ENCODE assay signal across 8 mouse cellular contexts in the genomic region with DNA sequence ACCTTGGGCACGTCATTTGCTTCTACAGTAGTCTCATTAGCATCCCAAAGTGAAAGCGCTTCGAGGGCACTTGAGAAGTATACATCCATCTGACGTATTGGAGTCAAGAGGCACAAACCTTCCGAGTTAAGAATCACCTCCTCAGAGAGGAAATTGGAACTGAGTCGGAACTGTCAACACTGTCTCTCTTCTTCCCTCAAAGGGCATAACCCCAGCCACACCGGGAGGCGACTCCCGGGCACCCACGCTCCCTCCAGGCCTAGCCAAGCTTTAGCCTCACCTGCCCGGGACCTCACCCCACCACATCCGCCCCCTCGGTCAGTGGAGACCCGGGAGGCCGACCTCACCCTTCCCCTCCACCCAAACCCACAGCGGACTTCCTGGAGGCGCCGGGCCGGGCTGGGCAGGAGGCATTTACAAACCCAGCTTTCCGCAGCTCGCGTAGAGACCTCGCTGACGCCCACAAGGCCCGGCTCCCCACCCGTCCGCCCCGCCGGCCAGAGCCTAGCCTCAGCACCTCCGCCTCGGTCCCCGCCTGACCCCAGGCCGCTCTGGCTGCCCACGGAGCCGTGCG. TPM values are rescaled to one million over a fixed set of nuclear protein-coding genes. Genes with fewer than 3 reads are reported as not detected.
A peak's percentile ranks its signal among the peaks of the same experiment; 100 is the strongest.
DNase-seq lines count a peak whose midpoint lies in the region; ATAC-seq and TF ChIP-seq lines count a peak whose summit lies in the region.

No protein-coding gene starts in this region.

- no peak for DNase-seq in layer of hippocampus, adult 2 months (ENCODE audit: low spot score in 2 of 2)
- DNase-seq in layer of hippocampus, postnatal 36 days: no peak
- DNase-seq in MEL-GATA-1-ER (ENCODE audit: extremely low read depth, low read depth): peak; percentile 66
- no peak for DNase-seq in right cerebral cortex, postnatal 25 days
- no peak for DNase-seq in ovary, postnatal 14 days (ENCODE audit: low spot score)

- WGBS in intestine, embryonic 16.5 days: under 1% methylated on average over 36 of the region's 36 CpGs
- WGBS in midbrain, embryonic 15.5 days: under 1% methylated on average over 36 of the region's 36 CpGs

- peak overlapping the region; percentile 95 for H3K27ac ChIP-seq in layer of hippocampus, adult 2 months
- peak overlapping the region; percentile 84 for H3K27ac ChIP-seq in intestine, embryonic 16.5 days (ENCODE audit: low read length)
- H3K27ac ChIP-seq in midbrain, embryonic 15.5 days: peak overlapping the region; percentile 79

- TF ChIP-seq CTCF in layer of hippocampus, adult 2 months (conservative IDR thresholded peaks at IDR 0.05): no peak

- peak overlapping the region; percentile 75 for H3K4me3 ChIP-seq in layer of hippocampus, adult 2 months
- H3K4me3 ChIP-seq in intestine, embryonic 16.5 days (ENCODE audit: low read length): peak overlapping the region; percentile 98
- peak overlapping the region; percentile 90 for H3K4me3 ChIP-seq in midbrain, embryonic 15.5 days

- H3K4me2 ChIP-seq in intestine, embryonic 16.5 days (ENCODE audit: low read depth, low read length): peak overlapping the region; percentile 61
- H3K4me2 ChIP-seq in midbrain, embryonic 15.5 days: peak overlapping the region; percentile 66

- no peaks in the 10 kb centered on the region for H3K9me3 ChIP-seq in intestine, embryonic 16.5 days (ENCODE audit: control insufficient read depth, low read length)
- no peaks in the 10 kb centered on the region for H3K9me3 ChIP-seq in midbrain, embryonic 15.5 days

- H3K27me3 ChIP-seq in intestine, embryonic 16.5 days (replicated peaks; ENCODE audit: control insufficient read depth, insufficient read depth, low read length): no peaks in the 10 kb centered on the region
- H3K27me3 ChIP-seq in midbrain, embryonic 15.5 days (replicated peaks): no peaks in the 10 kb centered on the region

- peak; percentile 52 for ATAC-seq in erythroblast, adult 5-6 weeks (replicated peaks; ENCODE audit: low FRiP score, poor library complexity, severe bottlenecking)
- peak; percentile 63 for ATAC-seq in intestine, embryonic 16.5 days
- ATAC-seq in midbrain, embryonic 15.5 days (replicated peaks): no peak; the same call in 1 of the 2 replicates

- H3K4me1 ChIP-seq in intestine, embryonic 16.5 days (ENCODE audit: control insufficient read depth, insufficient read depth, low read length): peaks cover 3% of the 10 kb centered on the region
- H3K4me1 ChIP-seq in midbrain, embryonic 15.5 days: peaks cover 17% of the 10 kb centered on the region

- H3K9ac ChIP-seq in intestine, embryonic 16.5 days (ENCODE audit: low read depth, low read length): peak overlapping the region; percentile 92
- H3K9ac ChIP-seq in midbrain, embryonic 15.5 days: peak overlapping the region; percentile 97

- no peaks in the 10 kb centered on the region for H3K36me3 ChIP-seq in intestine, embryonic 16.5 days (ENCODE audit: control insufficient read depth, insufficient read depth, low read length)
- H3K36me3 ChIP-seq in midbrain, embryonic 15.5 days (replicated peaks): no peaks in the 10 kb centered on the region

RNA-seq across cellular contexts. Expression of a gene that starts 0.4 kb away (rescaled TPM):
- 10 to 100 TPM; 58.3 to 62.9 TPM for total RNA-seq in layer of hippocampus, adult 2 months (2021)
- 10 to 100 TPM; 56.0 to 69.8 TPM for total RNA-seq in layer of hippocampus, postnatal 36 days (2021)
- 33.9 and 44.2 TPM in 2 replicates for total RNA-seq in erythroblast, adult 5-6 weeks (2015; ENCODE audit: low replicate concordance)
- 59.8 and 72.5 TPM in 2 replicates for total RNA-seq in erythroblast, adult 5-6 weeks (2017; ENCODE audit: low replicate concordance)
- 74.2 and 79.9 TPM in 2 replicates for polyA plus RNA-seq in intestine, embryonic 16.5 days (2015; fragmentation: Nextera tagmentation; extraction: Ambion mirVana)
- 65.6 and 66.9 TPM in 2 replicates for polyA plus RNA-seq in midbrain, embryonic 15.5 days (2015; fragmentation: Nextera tagmentation; extraction: Ambion mirVana)

RNA-seq across cellular contexts. Expression of a gene that starts 1.1 kb away (rescaled TPM):
- total RNA-seq in layer of hippocampus, adult 2 months (2021): 100 to 1,000 TPM; 182 to 189 TPM
- 100 to 1,000 TPM; 175 to 193 TPM for total RNA-seq in layer of hippocampus, postnatal 36 days (2021)
- total RNA-seq in erythroblast, adult 5-6 weeks (2015; ENCODE audit: low replicate concordance): 1.2 and 2.3 TPM in 2 replicates
- 0.26 and 0.28 TPM in 2 replicates for total RNA-seq in erythroblast, adult 5-6 weeks (2017; ENCODE audit: low replicate concordance)
- 23.6 and 25.7 TPM in 2 replicates for polyA plus RNA-seq in intestine, embryonic 16.5 days (2015; fragmentation: Nextera tagmentation; extraction: Ambion mirVana)
- polyA plus RNA-seq in midbrain, embryonic 15.5 days (2015; fragmentation: Nextera tagmentation; extraction: Ambion mirVana): 115 and 124 TPM in 2 replicates

Comparison
In these comparisons a context has a peak if more than half of its experiments do, and no peak if none do; other contexts are left out.
1. RNA of a gene that starts 1.1 kb away (total RNA-seq): 175 to 193 TPM in layer of hippocampus, postnatal 36 days and 182 to 189 TPM in layer of hippocampus, adult 2 months; 0.26 to 2.3 TPM in erythroblast, adult 5-6 weeks; every median in the first group is over 10 times any median in the second.
2. Peak in every context shown above with its lines, with median percentiles within 50 percentile points of each other: H3K27ac ChIP-seq and H3K4me3 ChIP-seq.